Mouse (Mus musculus) embryonic facial prominence, embryonic 15.5 days (tissue): Measurements from ENCODE around the gene Rbl1. TPM values are rescaled to one million over a fixed set of nuclear protein-coding genes. Genes with fewer than 3 reads are reported as not detected.
A peak's percentile ranks its signal among the peaks of the same experiment; 100 is the strongest.
"Not testable (repeated sequence)": the region's sequence is repeated elsewhere in the genome, so short reads cannot be mapped to it uniquely, and the experiment has no call there.

ENCODE experiments used
- ATAC-seq: fragments of 200-750 bp; cut with Nextera tagmentation; 2 replicates; pipeline ENCODE4 v1.8.0; 2017; ENCODE audit warnings: low read depth, moderate TSS enrichment; ENCODE audit not compliant: insufficient number of reproducible peaks, low FRiP score, low TSS enrichment
- H3K27ac ChIP-seq: fragments of 300-500 bp; sonication (generic); replicated peaks from 2 replicates; pipeline ENCODE4 v1.5.1; 2015; ENCODE audit warnings: mild to moderate bottlenecking, inconsistent platforms
- H3K27me3 ChIP-seq: fragments of 300-500 bp; sonication (generic); 2 replicates; pipeline ENCODE4 v1.6.1; 2015; ENCODE audit warnings: inconsistent platforms
- H3K36me3 ChIP-seq: fragments of 300-500 bp; sonication (generic); 2 replicates; pipeline ENCODE4 v1.6.1; 2015; ENCODE audit warnings: mild to moderate bottlenecking, inconsistent platforms
- H3K4me1 ChIP-seq: fragments of 300-500 bp; sonication (generic); 2 replicates; pipeline ENCODE4 v1.6.1; 2015; ENCODE audit warnings: inconsistent platforms
- H3K4me2 ChIP-seq: fragments of 300-500 bp; sonication (generic); replicated peaks from 2 replicates; pipeline ENCODE4 v1.6.1; 2015; ENCODE audit warnings: mild to moderate bottlenecking, inconsistent platforms
- H3K4me3 ChIP-seq: fragments of 300-500 bp; sonication (generic); replicated peaks from 2 replicates; pipeline ENCODE4 v1.5.1; 2015; ENCODE audit warnings: mild to moderate bottlenecking, inconsistent platforms
- H3K9ac ChIP-seq: fragments of 300-500 bp; sonication (generic); 2 replicates; pipeline ENCODE4 v1.6.1; 2015; ENCODE audit warnings: inconsistent platforms
- H3K9me3 ChIP-seq: fragments of 300-500 bp; sonication (generic); replicated peaks from 2 replicates; pipeline ENCODE4 v1.6.1; 2016; ENCODE audit warnings: inconsistent platforms
- WGBS: fragments of 180-500 bp; shearing (Covaris S2); methylation state at CpG from one replicate; pipeline ENCODE4 v1.1.7; 2015; 5-methylcytosine and 5-hydroxymethylcytosine counted together
- polyA plus RNA-seq: library from polyadenylated mRNA; unstranded; fragments of >200 nt; fragmentation: Nextera tagmentation; extraction: Ambion mirVana; gene quantifications from 2 replicates; pipeline ENCODE4 v1.2.1, GENCODE M21; 2015

Gene Rbl1
- polyA plus RNA-seq: 18.7 and 19.6 TPM in 2 replicates

- 2% methylated on average over 73 of the region's 73 CpGs for WGBS
- Histone ChIP-seq H3K4me1 (peaks cover 5% of the 10 kb centered on the region; the same call in 1 of the 2 replicates), H3K4me3 (peak within 1 kb of the TSS; percentile 81), H3K4me2 (peak within 1 kb of the TSS; percentile 70), H3K36me3 (no peaks in the 10 kb centered on the region), H3K27me3 (no peaks in the 10 kb centered on the region), H3K9me3 (no peaks in the 10 kb centered on the region), H3K9ac (peak within 1 kb of the TSS; percentile 95), H3K27ac (peak within 1 kb of the TSS; percentile 97)
- ATAC-seq: peak; percentile 86
Observed at GRCm38 (mm10) chr2:157204366-157205218, at the start of gene Rbl1. TSS of gene Rbl1 (minus strand) at chr2:157204534.

GRCm38 (mm10) chr2:157248111-157248510 lies 43.8 kb upstream of the Rbl1 start:
- Histone ChIP-seq H3K9ac (no peak overlapping the region), H3K27ac (no peak overlapping the region), H3K9me3 (no peaks in the 10 kb centered on the region), H3K27me3 (no peaks in the 10 kb centered on the region), H3K4me2 (no peak overlapping the region), H3K4me3 (no peak overlapping the region), H3K36me3 (no peaks in the 10 kb centered on the region), H3K4me1 (no peaks in the 10 kb centered on the region)
- no peak for ATAC-seq

DNA sequence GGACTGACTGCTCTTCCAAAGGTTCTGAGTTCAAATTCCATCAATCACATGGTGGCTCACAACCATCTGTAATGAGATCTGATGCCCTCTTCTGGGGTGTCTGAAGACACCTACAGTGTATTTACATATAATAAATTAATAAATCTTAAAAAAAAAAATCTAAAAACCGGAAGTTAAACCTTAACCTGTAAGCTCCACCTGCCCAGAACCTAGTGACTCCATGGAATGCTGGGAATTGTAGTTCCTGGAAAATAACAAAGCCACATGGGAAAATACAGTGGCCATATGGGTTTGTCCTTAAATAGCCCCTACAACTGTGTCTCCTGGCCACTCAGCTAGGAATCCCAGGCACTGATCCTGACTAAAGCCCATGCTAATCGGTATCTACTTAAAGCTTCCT lies 41.3 kb upstream of the Rbl1 start:
- no peaks in the 10 kb centered on the region for H3K9me3 ChIP-seq
- H3K4me3 ChIP-seq: no peak overlapping the region
- no peaks in the 10 kb centered on the region for H3K27me3 ChIP-seq
- WGBS: 72% methylated on average over 2 of the region's 2 CpGs
- H3K9ac ChIP-seq: no peak overlapping the region
- no peaks in the 10 kb centered on the region for H3K4me1 ChIP-seq
- no peak for ATAC-seq
- no peaks in the 10 kb centered on the region for H3K36me3 ChIP-seq
- no peak overlapping the region for H3K27ac ChIP-seq
- no peak overlapping the region for H3K4me2 ChIP-seq

- Histone ChIP-seq H3K9ac (no peak overlapping the region), H3K27ac (no peak overlapping the region), H3K4me1 (no peaks in the 10 kb centered on the region), H3K9me3 (no peaks in the 10 kb centered on the region), H3K4me2 (no peak overlapping the region), H3K27me3 (no peaks in the 10 kb centered on the region), H3K4me3 (no peak overlapping the region), H3K36me3 (no peaks in the 10 kb centered on the region)
- no peak for ATAC-seq
- 47% methylated on average over 5 of the region's 5 CpGs for WGBS
Observed at GRCm38 (mm10) chr2:157245001-157245400, 40.7 kb upstream of the Rbl1 start.

GRCm38 (mm10) chr2:157235946-157236345 lies 31.6 kb upstream of the Rbl1 start:
- H3K36me3 ChIP-seq: no peaks in the 10 kb centered on the region
- H3K27me3 ChIP-seq: no peaks in the 10 kb centered on the region
- no peaks in the 10 kb centered on the region for H3K9me3 ChIP-seq
- H3K9ac ChIP-seq: no peak overlapping the region
- H3K4me3 ChIP-seq: no peak overlapping the region
- no peaks in the 10 kb centered on the region for H3K4me1 ChIP-seq
- H3K4me2 ChIP-seq: no peak overlapping the region
- no peak overlapping the region for H3K27ac ChIP-seq
- ATAC-seq: no peak
- 89% methylated on average over 8 of the region's 8 CpGs for WGBS

GRCm38 (mm10) chr2:157221916-157222315 lies 17.6 kb upstream of the Rbl1 start:
- not testable (repeated sequence) for ATAC-seq, H3K36me3 ChIP-seq, H3K9me3 ChIP-seq, H3K4me1 ChIP-seq, H3K27me3 ChIP-seq, H3K4me2 ChIP-seq, H3K9ac ChIP-seq, H3K4me3 ChIP-seq, H3K27ac ChIP-seq
- WGBS: 83% methylated on average over 3 of the region's 3 CpGs

- H3K27ac ChIP-seq: no peak overlapping the region
- no peaks in the 10 kb centered on the region for H3K4me1 ChIP-seq
- H3K27me3 ChIP-seq: no peaks in the 10 kb centered on the region
- no peaks in the 10 kb centered on the region for H3K36me3 ChIP-seq
- WGBS: 75% methylated on average over 6 of the region's 6 CpGs
- no peak overlapping the region for H3K9ac ChIP-seq
- H3K4me3 ChIP-seq: no peak overlapping the region
- ATAC-seq: no peak
- no peak overlapping the region for H3K4me2 ChIP-seq
- H3K9me3 ChIP-seq: no peaks in the 10 kb centered on the region
Observed at GRCm38 (mm10) chr2:157220108-157220507, 15.8 kb upstream of the Rbl1 start.

DNA sequence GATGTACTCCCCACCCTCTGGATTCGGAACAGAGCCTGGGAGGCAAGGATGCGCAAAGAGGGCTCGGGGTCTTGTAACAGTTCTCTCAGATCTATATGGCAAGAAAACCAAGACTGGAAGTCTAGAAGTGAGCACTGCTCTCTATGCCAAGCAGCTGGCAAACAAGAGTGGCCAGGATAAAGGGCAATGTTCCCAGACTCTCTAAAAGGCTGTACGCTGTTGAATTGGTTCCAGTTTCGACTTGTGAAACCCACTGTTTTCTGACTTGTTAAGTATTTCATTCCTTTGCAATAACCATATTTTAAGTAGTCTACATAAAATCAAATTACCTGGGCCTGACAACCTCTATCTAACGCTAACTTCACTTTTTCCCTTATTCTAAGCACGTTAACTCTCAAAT lies 7.4 kb upstream of the Rbl1 start:
- no peaks in the 10 kb centered on the region for H3K4me1 ChIP-seq
- no peak overlapping the region for H3K4me3 ChIP-seq
- no peaks in the 10 kb centered on the region for H3K36me3 ChIP-seq
- ATAC-seq: no peak
- no peaks in the 10 kb centered on the region for H3K9me3 ChIP-seq
- H3K27me3 ChIP-seq: no peaks in the 10 kb centered on the region
- WGBS: 84% methylated on average over 7 of the region's 7 CpGs
- no peak overlapping the region for H3K9ac ChIP-seq
- no peak overlapping the region for H3K27ac ChIP-seq
- H3K4me2 ChIP-seq: no peak overlapping the region

DNA sequence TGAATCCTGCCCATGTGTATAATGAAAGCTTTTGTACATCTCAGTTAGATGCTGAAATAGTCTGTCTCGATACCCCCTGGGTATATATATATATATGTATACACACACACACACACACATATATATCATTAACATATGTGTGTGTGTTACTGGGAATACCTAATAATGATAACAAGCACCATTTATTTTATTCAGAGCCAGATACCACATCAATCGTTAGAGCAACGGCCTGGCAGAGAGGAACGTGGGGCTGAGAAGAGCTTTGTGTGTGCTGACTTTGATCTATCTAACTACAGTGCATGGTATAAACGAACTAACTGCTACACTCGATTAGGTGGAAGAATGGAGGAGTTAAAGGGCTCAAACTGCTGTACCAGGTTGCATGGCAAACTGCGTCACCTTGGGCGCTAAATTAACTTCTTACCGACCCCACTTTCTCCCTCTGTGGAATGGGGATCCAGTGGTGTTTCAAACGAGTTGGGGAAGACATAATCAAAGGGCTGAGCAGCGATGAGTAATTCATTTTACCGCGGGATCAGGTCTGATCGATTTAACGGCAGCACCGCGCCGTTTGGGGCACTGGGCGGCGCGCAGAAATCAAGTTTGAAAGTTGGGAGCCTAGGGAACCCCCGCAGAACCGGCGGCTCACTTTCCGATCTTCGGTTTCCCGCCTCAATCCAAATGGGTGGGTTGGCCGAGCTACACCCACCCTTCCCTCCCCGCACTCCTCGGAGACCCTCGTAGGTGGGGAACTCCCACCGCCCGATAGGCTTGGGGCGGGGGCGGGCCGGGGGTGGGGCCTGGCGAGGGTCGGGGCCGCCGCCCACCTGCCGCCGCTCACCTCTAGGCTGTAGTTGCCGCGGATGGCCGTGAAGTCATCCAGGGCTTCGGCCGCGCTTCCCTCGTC lies 622 bp downstream of the Rbl1 start:
- Histone ChIP-seq H3K9ac (peak overlapping the region; percentile 95), H3K4me1 (peaks cover 5% of the 10 kb centered on the region; the same call in 1 of the 2 replicates), H3K36me3 (peaks cover 7% of the 10 kb centered on the region), H3K27me3 (no peaks in the 10 kb centered on the region), H3K9me3 (no peaks in the 10 kb centered on the region), H3K4me3 (peak overlapping the region; percentile 81), H3K27ac (peak overlapping the region; percentile 97), H3K4me2 (peak overlapping the region; percentile 70)
- peak; percentile 84 for ATAC-seq
- WGBS: under 1% methylated on average over 49 of the region's 49 CpGs

DNA sequence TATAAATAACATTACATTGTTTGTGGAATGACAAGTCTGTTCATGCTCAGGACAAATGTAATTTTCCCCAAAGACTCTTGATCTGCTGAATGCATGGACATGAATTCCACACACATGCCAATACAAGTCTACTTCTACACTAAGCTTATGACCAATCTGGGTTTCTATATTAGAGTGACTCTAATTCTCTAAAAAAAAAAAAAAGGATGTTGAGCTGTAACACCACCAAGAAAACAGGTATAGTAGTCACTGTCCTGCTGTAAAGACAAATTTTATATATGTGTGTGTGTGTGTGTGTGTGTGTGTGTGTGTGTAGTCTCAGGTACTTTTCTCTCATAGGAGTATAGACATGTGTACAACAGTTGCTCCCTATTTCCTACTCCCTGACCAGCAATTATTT lies 1.3 kb downstream of the Rbl1 start:
- ATAC-seq: no peak
- Histone ChIP-seq H3K27me3 (no peaks in the 10 kb centered on the region), H3K27ac (no peak overlapping the region), H3K36me3 (peaks cover 11% of the 10 kb centered on the region), H3K4me3 (peak overlapping the region; percentile 81; the same call in 1 of the 2 replicates), H3K9ac (no peak overlapping the region), H3K4me1 (peaks cover 5% of the 10 kb centered on the region; the same call in 1 of the 2 replicates), H3K4me2 (peak overlapping the region; percentile 70), H3K9me3 (no peaks in the 10 kb centered on the region)

DNA sequence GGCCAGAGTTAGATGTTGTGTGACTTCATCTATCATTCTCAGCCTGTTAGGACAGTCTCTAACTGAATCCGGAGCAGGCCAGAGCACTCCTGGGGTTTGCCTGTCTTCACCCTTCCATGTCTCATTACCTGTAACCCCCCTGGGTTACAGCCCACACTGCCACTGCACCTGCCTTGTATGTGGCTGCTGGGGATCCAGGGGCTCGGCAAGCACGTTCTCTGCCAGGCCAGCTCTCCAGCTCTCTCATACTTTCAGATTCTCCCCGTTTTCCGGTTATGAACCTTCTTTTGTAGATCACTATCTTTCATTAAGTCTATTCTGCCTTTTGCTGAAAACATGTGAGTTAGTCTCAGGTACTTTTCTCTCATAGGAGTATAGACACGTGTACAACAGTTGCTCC lies 2.0 kb downstream of the Rbl1 start:
- Histone ChIP-seq H3K9ac (no peak overlapping the region), H3K36me3 (peaks cover 16% of the 10 kb centered on the region), H3K27me3 (no peaks in the 10 kb centered on the region), H3K4me1 (peaks cover 5% of the 10 kb centered on the region; the same call in 1 of the 2 replicates), H3K4me3 (no peak overlapping the region), H3K9me3 (no peaks in the 10 kb centered on the region), H3K4me2 (no peak overlapping the region), H3K27ac (no peak overlapping the region)
- 59% methylated on average over 6 of the region's 6 CpGs for WGBS
- no peak for ATAC-seq
